Mouse (Mus musculus) retina, adult 2 months (tissue): ENCODE measurements at regions not wholly inside any gene's neighbourhood (a gene's known extent, or its start where the extent isn't known, plus 50 kb on each side); places are given as distances from the start of the nearest gene placed in this dataset.

Source experiments
- DNase-seq: peaks from one replicate; pipeline ENCODE4 v3.0.0-alpha.2; 2012; ENCODE audit warnings: low read depth, low spot score

DNA sequence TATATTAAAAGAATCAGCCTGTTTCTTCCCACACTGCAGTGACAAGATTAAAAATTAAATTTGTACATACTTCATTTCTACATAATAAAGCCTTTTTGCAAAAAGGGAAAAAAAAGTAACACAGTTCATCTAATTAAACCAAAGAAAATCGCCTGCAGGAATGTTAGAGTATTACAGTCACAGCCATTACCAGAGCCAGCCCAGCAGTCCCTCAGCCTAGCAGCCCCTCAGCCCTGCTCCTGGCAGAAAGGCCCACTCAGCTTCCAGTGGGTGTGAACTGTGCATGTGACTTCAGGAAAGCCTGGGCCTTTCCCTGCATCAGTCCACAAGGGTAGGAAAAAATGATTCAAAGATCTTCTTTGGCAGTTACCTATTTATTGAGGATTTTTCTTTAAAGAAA, 256.8 kb upstream of the 3110018I06Rik start:
- DNase-seq = no peak

DNA sequence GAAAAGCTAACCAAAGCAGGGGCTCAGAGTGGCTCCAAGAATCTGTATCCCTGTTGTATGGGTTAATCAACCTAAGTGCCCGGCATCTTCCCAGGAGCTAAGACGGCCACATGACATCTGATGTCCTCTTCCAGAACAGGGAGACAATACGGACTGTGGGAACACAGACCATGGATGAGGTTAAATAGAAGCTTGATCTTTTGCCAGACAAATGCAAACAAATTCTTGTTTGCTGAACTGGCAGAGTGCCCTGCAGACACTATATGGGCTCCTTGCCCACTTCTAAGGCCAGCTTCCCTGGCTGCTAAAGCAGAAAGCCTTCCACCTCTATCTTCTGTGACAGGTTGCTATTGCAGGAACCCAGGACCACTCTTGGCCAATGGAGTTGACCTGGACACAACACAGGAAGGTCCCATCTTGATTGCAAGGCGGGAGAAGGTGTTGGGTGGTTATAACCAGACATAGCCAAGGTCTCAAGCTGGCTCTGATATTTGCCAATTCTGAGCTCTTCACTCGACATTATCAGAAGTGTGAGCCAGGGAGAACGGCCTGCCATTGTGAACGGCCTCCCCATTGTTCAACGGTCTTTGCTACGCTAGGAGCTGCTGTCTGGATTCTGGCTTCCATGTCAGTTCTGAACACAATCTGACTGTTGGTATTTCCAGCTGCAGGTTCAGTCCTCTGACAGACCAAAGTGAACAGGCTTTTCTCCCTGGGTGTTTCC, 237.5 kb upstream of the 3110018I06Rik start:
- DNase-seq = no peak

DNA sequence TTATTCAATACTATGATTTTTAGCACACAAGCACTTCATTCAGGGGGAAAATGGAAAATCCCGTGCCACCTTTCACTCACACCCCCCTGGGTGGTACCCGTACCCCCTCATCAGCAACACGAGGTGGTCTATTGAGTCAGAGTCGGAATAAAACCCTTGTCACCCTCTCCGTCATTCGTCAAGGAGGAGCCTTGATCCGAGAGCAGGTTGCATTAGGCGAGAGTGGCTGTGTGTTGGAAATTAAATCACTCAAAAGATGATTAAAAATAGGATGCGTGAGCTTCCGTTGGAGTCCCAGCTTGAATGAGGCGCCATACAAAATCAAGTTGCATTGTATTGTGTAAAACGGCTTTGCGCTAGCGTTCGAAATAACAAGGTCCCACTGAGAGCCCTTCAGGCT, 236.5 kb upstream of the 3110018I06Rik start:
- DNase-seq = no peak

DNA sequence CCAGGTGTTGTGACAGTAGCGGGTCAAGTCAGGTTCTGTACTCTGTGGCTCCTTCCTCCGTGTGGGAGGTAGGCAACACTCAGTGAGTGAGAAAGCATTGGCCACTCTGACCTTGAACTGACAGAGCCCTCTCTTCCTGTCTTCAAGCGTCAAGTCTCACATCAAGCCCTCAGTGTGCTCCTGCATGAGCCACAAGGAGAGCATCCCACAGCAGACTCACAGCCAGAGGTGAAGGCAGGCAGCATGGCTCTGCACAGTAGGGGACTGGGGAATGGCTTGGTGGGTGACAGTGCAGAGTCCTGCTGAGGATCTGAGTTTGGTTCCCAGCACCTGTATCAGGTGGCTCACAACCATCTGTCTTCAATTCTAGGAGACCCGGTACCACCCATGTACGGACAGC, 226.4 kb upstream of the 3110018I06Rik start:
- no peak for DNase-seq

GRCm38 (mm10) chr12:107262516-107262915, 225.9 kb upstream of the 3110018I06Rik start:
- DNase-seq = no peak

- DNase-seq = no peak
Measured at GRCm38 (mm10) chr12:107266696-107267095, 221.7 kb upstream of the 3110018I06Rik start.

GRCm38 (mm10) chr12:107285622-107286021, 202.8 kb upstream of the 3110018I06Rik start:
- DNase-seq = no peak

DNA sequence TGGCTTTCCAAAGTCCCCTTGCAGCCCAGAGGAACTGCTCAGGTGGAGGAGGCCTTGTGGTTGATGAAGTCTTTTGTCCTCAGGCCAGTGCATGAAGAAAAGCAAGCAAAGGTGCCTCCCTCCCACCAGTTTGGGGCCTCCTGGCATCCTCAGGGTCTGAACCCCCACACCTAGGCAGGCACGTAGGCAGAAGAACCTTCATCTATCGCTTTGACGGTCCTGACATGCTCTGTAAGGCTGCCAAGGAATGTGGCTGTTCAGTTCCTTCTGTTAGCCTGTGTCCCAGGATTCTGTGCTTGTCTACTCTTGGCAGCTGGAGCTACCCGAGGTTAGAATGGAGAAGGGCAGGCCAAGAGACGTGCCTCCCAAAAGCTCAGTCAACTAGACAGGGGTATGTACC, 197.1 kb upstream of the 3110018I06Rik start:
- no peak for DNase-seq

GRCm38 (mm10) chr12:107307094-107307740, 181.2 kb upstream of the 3110018I06Rik start:
- DNase-seq = no peak

- no peak for DNase-seq
Measured at GRCm38 (mm10) chr12:107315446-107315845, 173.0 kb upstream of the 3110018I06Rik start.

DNA sequence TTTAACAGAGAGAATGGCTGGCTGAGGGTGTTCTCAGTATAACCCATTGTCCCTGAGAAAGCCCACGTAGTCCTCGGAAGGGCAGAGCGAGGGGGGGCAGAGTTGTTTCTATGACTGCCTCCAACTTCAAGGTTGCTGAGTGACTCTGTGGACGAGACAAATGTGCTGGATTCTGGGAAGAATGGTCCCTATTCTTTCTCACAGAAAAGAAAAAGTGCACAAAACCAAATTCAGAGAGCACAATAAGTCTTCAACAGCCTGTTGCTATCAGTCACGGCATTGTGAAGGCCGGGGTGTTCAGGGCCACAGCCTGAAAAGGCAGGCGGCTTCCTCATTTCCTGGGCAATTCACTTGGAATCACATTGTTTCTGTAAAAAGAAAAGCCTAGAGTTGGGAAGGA, 165.6 kb upstream of the 3110018I06Rik start:
- DNase-seq = no peak

- DNase-seq = no peak
Measured at GRCm38 (mm10) chr12:107326101-107326500, 162.3 kb upstream of the 3110018I06Rik start.

GRCm38 (mm10) chr12:107327107-107327770, 161.2 kb upstream of the 3110018I06Rik start:
- DNase-seq = no peak

DNA sequence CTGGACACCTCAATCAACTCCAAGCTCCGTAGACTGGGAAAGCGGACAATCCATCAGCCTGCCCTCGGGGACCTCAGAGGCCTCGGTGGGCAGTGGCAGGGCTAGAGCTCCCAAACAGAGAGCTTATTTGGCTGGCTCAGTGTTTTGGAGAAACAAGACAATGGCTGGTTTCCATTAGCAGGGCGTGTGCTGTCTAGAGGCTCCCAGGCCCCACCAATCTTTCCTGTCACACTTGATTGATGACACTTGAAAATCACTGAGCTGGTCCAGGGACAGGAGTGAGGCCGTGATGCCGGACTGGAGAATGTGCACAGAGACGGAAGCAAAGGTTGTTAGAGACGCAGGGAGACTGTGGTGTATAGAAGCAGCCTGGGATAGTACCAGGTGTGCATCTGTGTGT, 159.4 kb upstream of the 3110018I06Rik start:
- DNase-seq = no peak

DNA sequence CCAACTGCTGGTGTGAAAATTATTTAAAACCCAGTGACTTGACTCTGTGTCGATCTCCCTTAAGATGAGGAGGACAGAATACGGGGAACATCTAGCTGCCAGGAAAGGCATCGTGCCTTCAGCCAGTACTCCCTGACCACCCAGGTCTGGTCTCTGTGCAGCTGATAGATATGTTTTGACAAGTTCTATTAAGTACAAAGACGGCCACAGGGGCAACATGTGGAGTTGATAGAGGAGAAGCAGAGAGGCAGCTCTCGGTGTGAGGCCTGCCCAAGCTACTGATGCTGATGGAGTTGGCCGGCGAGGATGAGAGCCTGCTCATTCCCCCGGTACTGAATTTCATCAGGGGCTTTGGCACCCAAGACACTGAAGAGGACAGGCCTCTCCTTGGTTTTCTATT, 154.1 kb upstream of the 3110018I06Rik start:
- no peak for DNase-seq

- DNase-seq = no peak
Measured at GRCm38 (mm10) chr12:107335106-107335505, 153.3 kb upstream of the 3110018I06Rik start.

- no peak for DNase-seq
Measured at GRCm38 (mm10) chr12:107338758-107339157, 149.7 kb upstream of the 3110018I06Rik start.

- no peak for DNase-seq
Measured at GRCm38 (mm10) chr12:107356211-107356610, 132.2 kb upstream of the 3110018I06Rik start.

GRCm38 (mm10) chr12:107356974-107357373, 131.5 kb upstream of the 3110018I06Rik start:
- no peak for DNase-seq

DNA sequence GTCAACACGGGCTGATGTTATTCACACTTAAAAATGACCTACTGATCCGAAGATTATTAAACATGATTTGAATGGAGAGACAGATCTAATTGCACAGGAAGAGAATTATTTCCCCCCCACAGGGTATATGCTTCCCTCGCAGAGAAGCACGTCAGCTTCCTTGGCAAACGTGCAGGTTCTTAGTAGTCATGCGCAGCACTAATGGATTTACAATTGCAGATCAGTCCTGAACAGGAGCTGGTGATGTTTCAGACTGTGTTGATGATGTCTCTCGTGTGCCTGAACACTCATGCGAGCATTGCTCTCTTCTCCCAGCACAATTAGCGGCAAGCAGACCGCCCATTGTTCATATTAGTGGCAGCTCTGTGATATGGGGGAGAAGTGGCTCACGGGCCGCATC, 127.9 kb upstream of the 3110018I06Rik start:
- DNase-seq = no peak

GRCm38 (mm10) chr12:107361606-107362005, 126.8 kb upstream of the 3110018I06Rik start:
- no peak for DNase-seq

GRCm38 (mm10) chr12:107362120-107362519, 126.3 kb upstream of the 3110018I06Rik start:
- DNase-seq = no peak

DNA sequence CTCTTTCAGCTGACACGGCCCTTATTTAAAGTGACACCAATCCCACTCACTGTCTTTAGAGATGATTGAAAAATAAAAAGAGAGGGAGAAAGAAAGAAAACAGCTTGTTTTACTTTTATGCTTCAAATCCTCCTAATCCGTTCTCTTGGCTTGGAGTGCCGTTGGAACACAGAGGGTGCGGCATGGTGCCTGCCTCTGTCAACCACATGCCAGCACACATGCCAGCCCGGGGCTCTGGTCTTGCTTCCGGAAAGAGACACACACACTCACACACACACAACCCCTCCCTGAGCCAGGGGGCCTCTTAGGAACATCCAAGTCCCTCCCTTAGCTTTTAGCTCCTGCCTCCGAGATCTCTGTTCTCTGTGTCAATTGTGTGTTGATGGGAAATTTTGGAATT, 116.2 kb upstream of the 3110018I06Rik start:
- DNase-seq = no peak
